Mouse (Mus musculus) thymus, adult 2 months (tissue): ENCODE measurements around the gene Asb11. TPM values are rescaled to one million over a fixed set of nuclear protein-coding genes. Genes with fewer than 3 reads are reported as not detected.
A peak's percentile ranks its signal among the peaks of the same experiment; 100 is the strongest.

Experiments
- DNase-seq: peaks from one replicate; pipeline ENCODE4 v3.0.0; 2021
- H3K27ac ChIP-seq: fragments of 200-500 bp; 2 replicates; pipeline ENCODE4 v1.5.1; 2012; ENCODE audit warnings: low read length, control low read depth; ENCODE audit not compliant: control insufficient read depth, insufficient read depth
- H3K27me3 ChIP-seq: fragments of 200-500 bp; 2 replicates; pipeline ENCODE4 v1.6.1; 2012; ENCODE audit warnings: mild to moderate bottlenecking, low read length, moderate library complexity, mixed read lengths; ENCODE audit not compliant: control insufficient read depth, insufficient read depth
- H3K36me3 ChIP-seq: fragments of 200-500 bp; 2 replicates; pipeline ENCODE4 v1.6.1; 2012; ENCODE audit warnings: mild to moderate bottlenecking, low read length, moderate library complexity; ENCODE audit not compliant: control insufficient read depth, insufficient read depth
- H3K4me1 ChIP-seq: fragments of 200-500 bp; replicated peaks from 2 replicates; pipeline ENCODE4 v1.6.1; 2012; ENCODE audit warnings: low read length; ENCODE audit not compliant: control insufficient read depth, insufficient read depth
- H3K4me3 ChIP-seq: fragments of 200-500 bp; 2 replicates; pipeline ENCODE4 v1.5.1; 2012; ENCODE audit warnings: mild to moderate bottlenecking, low read length, control low read depth, moderate library complexity; ENCODE audit not compliant: control insufficient read depth, insufficient read depth
- CTCF ChIP-seq: fragments of 200-500 bp; IDR thresholded peaks from 2 replicates; pipeline ENCODE4 v1.5.1; 2012; ENCODE audit warnings: mild to moderate bottlenecking, control low read depth, low read length, moderate library complexity, borderline replicate concordance; ENCODE audit not compliant: control insufficient read depth, poor library complexity, insufficient read depth; ENCODE audit errors: extremely low read depth
- POLR2A ChIP-seq: fragments of 200-500 bp; IDR thresholded peaks from 2 replicates; pipeline ENCODE4 v1.6.1; 2012; ENCODE audit warnings: mild to moderate bottlenecking, low read length, control low read depth, moderate library complexity; ENCODE audit not compliant: control insufficient read depth, poor library complexity, insufficient read depth; ENCODE audit errors: extremely low read depth
- WGBS: fragments of 180-500 bp; shearing (Covaris S2); methylation state at CpG from one replicate; pipeline ENCODE4 v1.1.7; 2018; 5-methylcytosine and 5-hydroxymethylcytosine counted together
- polyA plus RNA-seq: library from polyadenylated mRNA; depleted of rRNA; stranded (reverse); fragments of >200 nt; gene quantifications from 2 replicates; pipeline ENCODE4 v1.2.3, GENCODE M21; 2012; rRNA removed

Asb11 gene
- 0.59 and 3.9 TPM in 2 replicates for polyA plus RNA-seq

DNA sequence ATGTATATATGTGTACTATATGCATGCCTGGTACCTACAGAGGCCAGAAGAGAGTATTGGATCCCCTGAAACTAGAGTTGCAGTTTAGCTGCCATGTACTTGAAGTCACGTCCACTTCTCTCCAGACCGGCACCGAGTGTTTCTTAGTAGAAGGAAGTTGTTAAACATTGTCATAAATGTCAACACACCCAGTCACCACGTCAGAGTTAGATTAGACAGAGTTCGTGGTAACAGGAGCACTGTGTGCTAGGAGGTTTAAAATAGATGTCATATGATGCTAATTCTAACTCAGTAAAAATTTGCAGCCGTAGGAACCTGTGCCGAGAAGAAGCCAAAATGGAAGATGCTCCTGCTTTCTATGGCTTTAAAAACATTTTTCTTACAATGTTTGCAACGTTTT, at the start of gene Asb11:
Asb11 (plus strand) TSS at position 286 of the 400 bp plus-strand sequence.
- WGBS = 79% methylated on average over 8 of the region's 8 CpGs
- H3K27me3 ChIP-seq = no peaks in the 10 kb centered on the region
- no peak for DNase-seq
- no peaks in the 10 kb centered on the region; the same call in 1 of the 2 replicates for H3K36me3 ChIP-seq
- H3K4me3 ChIP-seq = no peak within 1 kb of the TSS
- TF ChIP-seq CTCF (no peak), POLR2A (no peak)
- no peak within 1 kb of the TSS for H3K27ac ChIP-seq
- no peaks in the 10 kb centered on the region for H3K4me1 ChIP-seq

DNA sequence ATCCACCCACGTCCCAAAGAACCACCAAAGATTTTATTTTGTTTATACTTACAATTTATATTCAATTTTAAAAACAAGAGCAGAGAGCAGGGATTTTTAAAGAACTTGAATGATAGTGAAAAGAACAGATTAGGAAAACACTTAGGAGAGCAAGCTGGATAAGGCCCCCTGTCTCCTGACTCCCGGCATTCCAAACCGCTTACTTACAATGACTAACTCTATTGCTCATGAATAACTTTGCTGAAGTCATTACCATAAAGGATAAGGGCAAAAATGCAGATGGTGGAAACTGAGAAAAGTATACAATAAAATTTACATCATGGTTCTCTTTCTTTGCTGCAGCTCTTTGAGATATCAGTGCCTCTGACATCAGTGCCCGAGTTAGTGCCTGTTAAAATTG, 42.7 kb upstream of the Asb11 start:
- TF ChIP-seq POLR2A = no peak
- TF ChIP-seq CTCF = no peak
- H3K4me3 ChIP-seq = no peak overlapping the region
- H3K36me3 ChIP-seq = no peaks in the 10 kb centered on the region
- H3K27ac ChIP-seq = no peak overlapping the region
- H3K27me3 ChIP-seq = no peaks in the 10 kb centered on the region
- no peak for DNase-seq
- 87% methylated on average over 4 of the region's 4 CpGs for whole genome bisulfite sequencing
- no peaks in the 10 kb centered on the region for H3K4me1 ChIP-seq

DNA sequence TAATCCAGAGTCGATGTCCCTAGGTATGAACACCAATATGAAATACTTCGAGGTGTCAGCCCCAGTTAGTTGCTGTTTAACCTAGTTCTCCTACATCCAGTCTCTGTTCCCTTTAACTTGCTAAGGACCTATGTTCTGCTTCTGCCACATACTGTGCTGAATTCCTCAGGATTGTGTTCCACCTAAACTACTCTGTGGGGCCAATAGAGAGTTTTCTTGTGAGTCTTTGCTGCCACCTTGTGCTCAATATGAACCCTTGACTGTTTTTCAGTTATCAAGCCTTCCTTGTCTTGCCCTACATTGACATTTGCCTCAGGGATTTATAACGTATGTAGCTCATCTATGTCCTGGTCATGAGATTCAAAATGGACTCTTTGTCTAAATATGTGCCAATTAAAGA, 38.3 kb upstream of the Asb11 start:
- H3K27ac ChIP-seq = no peak overlapping the region
- TF ChIP-seq CTCF (no peak), POLR2A (no peak)
- WGBS = 59% methylated on average over 3 of the region's 3 CpGs
- no peak for DNase-seq
- no peaks in the 10 kb centered on the region for H3K27me3 ChIP-seq
- no peaks in the 10 kb centered on the region for H3K36me3 ChIP-seq
- H3K4me1 ChIP-seq = no peaks in the 10 kb centered on the region
- no peak overlapping the region for H3K4me3 ChIP-seq

DNA sequence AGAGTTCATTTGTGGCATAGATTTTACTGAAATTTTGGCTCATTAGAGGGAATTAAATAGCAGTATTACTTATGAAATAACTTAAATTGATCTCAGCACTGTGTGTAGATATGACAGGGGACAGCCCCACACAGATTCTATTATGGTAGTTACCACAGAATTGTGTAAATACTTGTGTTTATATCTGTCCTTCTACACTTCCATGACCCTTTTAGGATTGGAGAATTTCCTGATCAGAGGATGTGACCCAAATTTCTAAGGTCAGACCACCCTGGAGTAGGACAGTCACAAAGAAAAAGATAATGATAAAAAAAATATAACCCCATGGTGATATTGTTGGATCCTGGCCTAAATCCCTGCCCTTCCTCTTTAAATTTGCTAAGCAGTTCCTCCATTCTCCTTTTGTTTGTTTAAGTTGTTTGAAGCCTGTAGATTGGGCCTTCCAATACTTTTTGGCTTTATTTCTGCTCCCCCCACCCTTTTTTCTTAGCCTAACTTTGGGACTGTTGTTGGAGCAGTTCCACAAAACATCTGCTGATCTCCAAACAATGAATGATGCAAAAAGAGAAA, 31.6 kb upstream of the Asb11 start:
- H3K27ac ChIP-seq = no peak overlapping the region
- no peak for DNase-seq
- H3K27me3 ChIP-seq = no peaks in the 10 kb centered on the region
- no peaks in the 10 kb centered on the region for H3K36me3 ChIP-seq
- H3K4me3 ChIP-seq = no peak overlapping the region
- no peak for TF ChIP-seq POLR2A
- TF ChIP-seq CTCF = no peak
- H3K4me1 ChIP-seq = peaks cover 13% of the 10 kb centered on the region

DNA sequence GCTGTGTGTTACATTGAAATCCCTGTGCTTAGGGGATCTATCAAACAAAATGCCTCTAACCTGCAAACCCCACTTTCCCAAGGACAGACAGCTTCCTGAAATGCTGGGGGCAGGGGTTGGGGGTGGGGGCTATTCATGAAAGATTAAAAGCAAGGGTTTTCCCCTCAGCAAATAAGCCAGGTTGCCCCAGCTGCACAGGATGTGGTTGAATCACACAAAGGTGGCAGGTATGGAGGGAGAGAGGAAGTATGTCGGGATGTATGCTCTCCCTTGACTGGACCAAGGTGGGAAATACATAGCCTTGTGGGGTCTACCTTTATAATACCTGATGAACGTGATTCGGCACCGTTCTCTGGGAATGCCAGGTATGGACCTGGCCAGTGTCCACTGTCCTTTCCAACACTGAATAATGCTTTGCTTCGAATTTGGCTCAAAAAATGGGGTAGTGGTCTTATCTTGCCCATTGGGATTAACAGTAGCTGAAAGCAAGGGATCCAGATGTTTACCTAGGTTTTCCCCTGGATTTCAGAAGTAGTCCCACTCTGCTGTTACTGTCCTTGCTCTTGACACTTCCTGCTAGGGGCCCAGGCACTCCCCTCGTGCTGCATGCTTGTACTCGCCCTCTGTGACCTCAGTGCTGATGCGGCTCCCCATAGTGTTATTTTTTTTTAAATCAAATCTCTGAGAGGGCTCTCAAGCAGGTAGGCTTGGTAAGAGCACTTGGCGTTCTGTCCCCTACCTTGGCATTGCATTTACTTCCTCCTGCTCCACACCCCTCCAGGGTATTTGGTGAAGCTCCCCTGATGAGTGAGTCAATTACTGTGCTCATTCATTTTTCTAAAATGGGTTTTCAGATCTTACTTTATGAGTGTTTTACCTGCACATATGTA, 30.4 kb upstream of the Asb11 start:
- Histone ChIP-seq H3K4me1 (peaks cover 13% of the 10 kb centered on the region), H3K27ac (peak overlapping the region; percentile 59), H3K4me3 (no peak overlapping the region), H3K27me3 (no peaks in the 10 kb centered on the region), H3K36me3 (no peaks in the 10 kb centered on the region)
- WGBS = 49% methylated on average over 9 of the region's 9 CpGs
- no peak for TF ChIP-seq CTCF
- peak; percentile 35 for DNase-seq

DNA sequence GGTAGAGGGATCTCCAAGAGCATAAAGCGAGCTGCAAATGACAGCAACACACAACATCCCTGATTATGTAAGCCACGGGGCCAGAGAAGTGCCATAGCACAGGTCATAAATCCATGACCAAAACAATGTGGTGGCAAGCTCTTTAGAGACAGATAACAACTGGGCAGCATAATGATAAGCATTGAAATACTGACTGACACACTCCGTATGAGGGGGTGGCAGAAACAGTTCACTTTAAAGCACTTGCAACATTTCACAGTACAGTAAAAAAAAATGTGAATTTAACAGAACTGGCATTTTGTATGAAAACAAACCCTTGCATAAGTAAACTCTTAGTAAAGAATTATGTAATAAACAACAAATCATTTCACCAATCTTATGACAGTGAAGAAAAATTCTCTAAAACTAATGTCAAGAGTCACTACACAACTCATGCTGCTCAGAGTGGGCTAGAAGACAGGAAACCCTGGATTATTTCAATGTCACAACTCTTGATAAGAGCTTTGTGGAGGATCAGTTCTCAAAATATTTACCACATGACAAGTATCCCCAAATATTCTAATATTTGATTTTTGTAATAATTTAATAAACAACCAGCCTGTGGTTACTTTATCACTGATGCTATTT, 28.4 kb upstream of the Asb11 start:
- WGBS = 89% methylated on average over 3 of the region's 3 CpGs
- H3K27me3 ChIP-seq = no peaks in the 10 kb centered on the region
- no peak for DNase-seq
- peaks cover 13% of the 10 kb centered on the region for H3K4me1 ChIP-seq
- no peak overlapping the region for H3K4me3 ChIP-seq
- H3K27ac ChIP-seq = no peak overlapping the region
- TF ChIP-seq POLR2A = no peak
- no peak for TF ChIP-seq CTCF
- no peaks in the 10 kb centered on the region for H3K36me3 ChIP-seq
